Mouse (Mus musculus) G1E-ER4 (cell line): ENCODE results near the gene Olfr134. TPM values are rescaled to one million over a fixed set of nuclear protein-coding genes. Genes with fewer than 3 reads are reported as not detected.

Source experiments
- GATA1 ChIP-seq: IDR thresholded peaks from one replicate; pipeline ENCODE4 v1.8.0; 2012; ENCODE audit warnings: low read length, inconsistent platforms
- polyA plus RNA-seq: library from polyadenylated mRNA; stranded (reverse); fragments of >175 nt; gene quantifications from 2 replicates; pipeline ENCODE4 v1.2.3, GENCODE M21; 2012

The Olfr134 gene
- polyA plus RNA-seq, result not detected in 2 replicates

DNA sequence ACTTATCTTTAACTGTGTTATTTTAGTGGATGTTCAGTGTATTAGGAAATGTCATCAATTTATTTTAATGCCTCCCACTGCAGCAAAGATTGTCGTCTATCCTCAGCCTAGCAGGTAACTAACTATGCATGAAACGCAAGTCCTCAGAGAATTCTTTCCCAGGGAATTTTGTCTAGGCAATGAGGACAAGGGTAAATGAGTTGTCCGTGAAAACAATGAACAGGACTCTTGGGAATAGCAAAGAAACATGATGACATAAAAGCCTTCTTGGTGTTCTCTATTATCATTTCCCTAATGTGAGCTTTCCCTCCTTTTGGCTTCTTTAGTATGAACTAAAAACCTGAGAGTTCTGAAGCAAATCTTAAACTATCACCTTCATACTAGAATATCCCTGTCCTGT, at the start of gene Olfr134:
Gene Olfr134 (plus strand): TSS at position 301 of the 400 bp plus-strand sequence.
- TF ChIP-seq GATA1, result no peak

DNA sequence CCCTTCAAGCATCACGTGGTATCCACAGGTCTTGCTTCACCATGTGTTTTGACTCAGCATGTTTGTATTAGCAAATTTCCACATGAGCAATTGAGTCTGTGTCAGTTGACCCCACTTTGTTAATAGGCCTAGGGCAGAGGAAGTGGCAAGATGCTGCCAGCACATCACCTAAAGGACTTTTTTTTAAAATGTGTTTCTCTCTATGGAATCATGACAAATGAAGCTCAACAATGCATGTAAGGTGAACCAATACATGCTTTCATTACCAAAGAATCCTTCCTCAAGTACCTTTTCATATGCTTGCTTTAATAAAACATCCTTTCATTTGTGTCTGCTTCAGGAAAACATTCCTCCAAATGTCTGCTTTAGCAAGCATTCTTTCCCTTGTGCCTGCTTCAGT, 36.8 kb upstream of the Olfr134 start, which contains the start of gene Olfr132:
Gene Olfr132 (minus strand): TSS at position 101 of the 400 bp plus-strand sequence.
- no peak for TF ChIP-seq GATA1

DNA sequence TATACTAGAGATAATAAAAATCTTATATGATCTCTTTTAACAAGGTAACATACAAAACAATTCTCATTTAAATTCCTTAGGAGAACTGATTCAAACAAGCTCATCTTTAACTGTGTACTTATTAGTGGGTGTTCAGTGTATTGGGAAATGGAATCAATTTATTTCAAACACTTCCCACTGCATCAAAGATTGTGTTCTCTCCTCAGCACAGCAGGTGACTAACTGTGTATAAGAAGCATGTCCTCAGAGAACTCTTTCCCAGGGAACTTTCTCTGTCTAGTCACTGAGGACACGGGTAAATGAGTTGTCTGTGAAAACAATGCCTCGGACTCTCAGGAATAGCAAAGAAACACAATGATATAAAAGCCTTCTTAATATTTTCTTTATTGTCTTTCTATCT, 26.2 kb upstream of the Olfr134 start, which contains the start of gene Olfr133:
Gene Olfr133 (plus strand): TSS at position 301 of the 400 bp plus-strand sequence.
- no peak for TF ChIP-seq GATA1

DNA sequence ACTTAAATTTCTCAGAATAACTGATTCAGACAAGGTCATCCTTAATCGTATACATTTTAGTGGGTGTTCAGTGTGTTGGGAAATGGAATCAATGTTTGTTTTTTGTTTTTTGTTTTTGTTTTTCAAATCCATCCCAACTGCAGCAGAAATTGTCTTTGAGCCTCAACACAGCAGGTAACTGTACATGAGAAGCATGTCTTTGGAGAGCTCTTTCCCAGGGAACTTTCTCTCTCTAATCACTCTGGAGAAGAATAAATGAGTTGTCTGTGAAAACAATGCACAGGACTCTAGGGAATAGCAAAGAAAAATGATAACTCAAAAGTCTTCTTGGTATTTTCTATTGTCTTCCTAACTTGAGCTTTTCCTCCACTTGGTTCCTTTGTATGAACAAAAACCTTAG, 32.8 kb downstream of the Olfr134 start, which contains the start of gene Olfr135:
Gene Olfr135 (plus strand): TSS at position 301 of the 400 bp plus-strand sequence.
- no peak for TF ChIP-seq GATA1

Other genes with a start within 250 kb of the Olfr134 start
- gene Olfr761, start 218.3 kb upstream of the Olfr134 start, polyA plus RNA-seq, result not detected in 2 replicates
- not detected in 2 replicates for gene Olfr129, start 111.3 kb upstream of the Olfr134 start, polyA plus RNA-seq
- not detected in 2 replicates for gene Olfr130, start 107.5 kb upstream of the Olfr134 start, polyA plus RNA-seq
- not detected in 2 replicates for gene Olfr131, start 82.7 kb upstream of the Olfr134 start, polyA plus RNA-seq
- not detected in 2 replicates for gene Olfr132, start 36.9 kb upstream of the Olfr134 start, polyA plus RNA-seq
- gene Olfr133, start 26.1 kb upstream of the Olfr134 start, polyA plus RNA-seq, result not detected in 2 replicates
- not detected in 2 replicates for gene Olfr135, start 32.9 kb downstream of the Olfr134 start, polyA plus RNA-seq
- not detected in 2 replicates for gene Olfr138, start 89.6 kb downstream of the Olfr134 start, polyA plus RNA-seq
- not detected in 2 replicates for gene Olfr137, start 136.2 kb downstream of the Olfr134 start, polyA plus RNA-seq
- gene Olfr136, start 158.4 kb downstream of the Olfr134 start, polyA plus RNA-seq, result not detected in 2 replicates
- not detected in 2 replicates for gene Esp36, start 248.8 kb downstream of the Olfr134 start, polyA plus RNA-seq